Mouse (Mus musculus) R1 (cell line): Measurements from ENCODE around the gene Tacc2.

Source experiments
- DNase-seq: peaks from one replicate; pipeline ENCODE4 v3.0.0-alpha.2; 2018; ENCODE audit warnings: low read depth, low spot score

Gene Tacc2

GRCm38 (mm10) chr7:130720646-130721335 lies 143.6 kb downstream of the Tacc2 start:
- DNase-seq: no peak

- no peak for DNase-seq
These were observed 148.9 kb downstream of the Tacc2 start for GRCm38 (mm10) chr7:130726185-130726584.

- DNase-seq: peak; percentile 67
These were observed 149.6 kb downstream of the Tacc2 start for GRCm38 (mm10) chr7:130726724-130727422.

GRCm38 (mm10) chr7:130727560-130727959 lies 150.3 kb downstream of the Tacc2 start:
- DNase-seq: no peak

- no peak for DNase-seq
These were observed 154.6 kb downstream of the Tacc2 start for GRCm38 (mm10) chr7:130731792-130732191.

GRCm38 (mm10) chr7:130732908-130733307 lies 155.7 kb downstream of the Tacc2 start:
- DNase-seq: no peak

- DNase-seq: no peak
These were observed 156.2 kb downstream of the Tacc2 start for GRCm38 (mm10) chr7:130733423-130733822.

GRCm38 (mm10) chr7:130734195-130734787 lies 157.1 kb downstream of the Tacc2 start:
- no peak for DNase-seq

- DNase-seq: no peak
These were observed 163.9 kb downstream of the Tacc2 start for GRCm38 (mm10) chr7:130741099-130741498.

- no peak for DNase-seq
These were observed 166.2 kb downstream of the Tacc2 start for GRCm38 (mm10) chr7:130743239-130744025.

- DNase-seq: peak; percentile 38
These were observed 171.9 kb downstream of the Tacc2 start for GRCm38 (mm10) chr7:130749165-130749564.

GRCm38 (mm10) chr7:130750752-130751490 lies 173.7 kb downstream of the Tacc2 start:
- peak; percentile 59 for DNase-seq

- DNase-seq: no peak
These were observed 174.4 kb downstream of the Tacc2 start for GRCm38 (mm10) chr7:130751678-130752077.

- DNase-seq: no peak
These were observed 177.6 kb downstream of the Tacc2 start for GRCm38 (mm10) chr7:130754790-130755189.

- DNase-seq: no peak
These were observed 179.2 kb downstream of the Tacc2 start for GRCm38 (mm10) chr7:130756343-130756835.

- no peak for DNase-seq
These were observed 180.2 kb downstream of the Tacc2 start for GRCm38 (mm10) chr7:130757326-130757865.

- peak; percentile 86 for DNase-seq
These were observed 185.0 kb downstream of the Tacc2 start for GRCm38 (mm10) chr7:130762071-130762897.

GRCm38 (mm10) chr7:130764160-130764559 lies 186.9 kb downstream of the Tacc2 start:
- DNase-seq: no peak

GRCm38 (mm10) chr7:130766411-130767170 lies 189.4 kb downstream of the Tacc2 start:
- peak; percentile 84 for DNase-seq
